Mouse (Mus musculus) intestine, postnatal 0 days (tissue): Measurements from ENCODE around the gene Strn. TPM values are rescaled to one million over a fixed set of nuclear protein-coding genes. Genes with fewer than 3 reads are reported as not detected.

Source experiments
- ATAC-seq: fragments of 200-750 bp; cut with Nextera tagmentation; 2 replicates; pipeline ENCODE4 v1.8.0; 2017; ENCODE audit warnings: mild to moderate bottlenecking, moderate TSS enrichment, moderate library complexity
- H3K27ac ChIP-seq: fragments of 300-500 bp; sonication (generic); 2 replicates; pipeline ENCODE4 v1.5.1; 2014; ENCODE audit warnings: mild to moderate bottlenecking, low read depth, low read length, moderate library complexity
- H3K27me3 ChIP-seq: fragments of 300-500 bp; sonication (generic); replicated peaks from 2 replicates; pipeline ENCODE4 v1.6.1; 2014; ENCODE audit warnings: low read length, mixed read lengths; ENCODE audit not compliant: control insufficient read depth, insufficient read depth
- H3K36me3 ChIP-seq: fragments of 300-500 bp; sonication (generic); 2 replicates; pipeline ENCODE4 v1.6.1; 2014; ENCODE audit warnings: mild to moderate bottlenecking, moderate library complexity; ENCODE audit not compliant: control insufficient read depth, insufficient read depth
- H3K4me1 ChIP-seq: fragments of 300-500 bp; sonication (generic); replicated peaks from 2 replicates; pipeline ENCODE4 v1.6.1; 2014; ENCODE audit warnings: antibody characterized with exemption, low read length, mixed read lengths; ENCODE audit not compliant: control insufficient read depth, insufficient read depth
- H3K4me2 ChIP-seq: fragments of 300-500 bp; sonication (generic); replicated peaks from 2 replicates; pipeline ENCODE4 v1.6.1; 2014; ENCODE audit warnings: low read depth, mild to moderate bottlenecking, moderate library complexity
- H3K4me3 ChIP-seq: fragments of 300-500 bp; sonication (generic); 2 replicates; pipeline ENCODE4 v1.5.1; 2014; ENCODE audit warnings: low read depth, low read length
- H3K9ac ChIP-seq: fragments of 300-500 bp; sonication (generic); 2 replicates; pipeline ENCODE4 v1.6.1; 2014; ENCODE audit warnings: mild to moderate bottlenecking, low read depth, low read length
- H3K9me3 ChIP-seq: fragments of 300-500 bp; sonication (generic); 2 replicates; pipeline ENCODE4 v1.6.1; 2016; ENCODE audit warnings: mixed run types; ENCODE audit not compliant: control insufficient read depth
- CTCF ChIP-seq: sonication (generic); IDR thresholded peaks from 2 replicates; pipeline ENCODE4 v1.5.1; 2016; ENCODE audit warnings: low read depth, mild to moderate bottlenecking, control low read depth, antibody characterized with exemption, moderate library complexity
- WGBS: fragments of 180-500 bp; shearing (Covaris S2); extraction: QIAGEN DNeasy Blood & Tissue Kit; methylation state at CpG from one replicate; pipeline ENCODE4 v1.1.7; 2014; 5-methylcytosine and 5-hydroxymethylcytosine counted together
- polyA plus RNA-seq: library from polyadenylated mRNA; unstranded; fragments of >200 nt; fragmentation: Nextera tagmentation; extraction: Ambion mirVana; gene quantifications from 2 replicates; pipeline ENCODE4 v1.2.1, GENCODE M21; 2015

The Strn gene
- polyA plus RNA-seq, 1 experiment from 2014 or later, result 3.8 TPM

- Histone ChIP-seq H3K4me1 (no peaks in the 10 kb centered on the region), H3K9ac (no peak overlapping the region), H3K9me3 (no peaks in the 10 kb centered on the region), H3K4me3 (no peak overlapping the region), H3K27ac (no peak overlapping the region), H3K36me3 (no peaks in the 10 kb centered on the region), H3K4me2 (no peak overlapping the region), H3K27me3 (no peaks in the 10 kb centered on the region)
- TF ChIP-seq CTCF, result peak; percentile 88
- ATAC-seq, result no peak
- WGBS, result 76% methylated on average over 6 of the region's 6 CpGs
Measured at GRCm38 (mm10) chr17:78604431-78604830, 132.6 kb downstream of the Strn start.

GRCm38 (mm10) chr17:78603872-78604271 is 133.1 kb downstream of the Strn start:
- 26% methylated on average over 8 of the region's 8 CpGs for WGBS
- H3K27ac ChIP-seq, result no peak overlapping the region
- ATAC-seq, result no peak
- H3K4me3 ChIP-seq, result no peak overlapping the region
- TF ChIP-seq CTCF, result peak; percentile 96
- no peaks in the 10 kb centered on the region for H3K4me1 ChIP-seq
- H3K27me3 ChIP-seq, result no peaks in the 10 kb centered on the region
- no peak overlapping the region for H3K9ac ChIP-seq
- no peaks in the 10 kb centered on the region for H3K9me3 ChIP-seq
- no peak overlapping the region for H3K4me2 ChIP-seq
- no peaks in the 10 kb centered on the region for H3K36me3 ChIP-seq

- no peak overlapping the region for H3K4me2 ChIP-seq
- no peaks in the 10 kb centered on the region for H3K4me1 ChIP-seq
- no peak overlapping the region for H3K4me3 ChIP-seq
- no peak for ATAC-seq
- no peak overlapping the region for H3K9ac ChIP-seq
- WGBS, result 84% methylated on average over 14 of the region's 14 CpGs
- TF ChIP-seq CTCF, result no peak
- H3K27me3 ChIP-seq, result no peaks in the 10 kb centered on the region
- no peak overlapping the region for H3K27ac ChIP-seq
- H3K9me3 ChIP-seq, result no peaks in the 10 kb centered on the region
- no peaks in the 10 kb centered on the region for H3K36me3 ChIP-seq
Measured at GRCm38 (mm10) chr17:78602316-78602715, 134.7 kb downstream of the Strn start.

GRCm38 (mm10) chr17:78601601-78602000 is 135.4 kb downstream of the Strn start:
- Histone ChIP-seq H3K36me3 (no peaks in the 10 kb centered on the region), H3K4me3 (no peak overlapping the region), H3K27me3 (no peaks in the 10 kb centered on the region), H3K4me1 (no peaks in the 10 kb centered on the region), H3K9me3 (no peaks in the 10 kb centered on the region), H3K4me2 (no peak overlapping the region), H3K9ac (no peak overlapping the region), H3K27ac (no peak overlapping the region)
- no peak for TF ChIP-seq CTCF
- 80% methylated on average over 12 of the region's 12 CpGs for WGBS
- no peak for ATAC-seq

GRCm38 (mm10) chr17:78601042-78601441 is 136.0 kb downstream of the Strn start:
- Histone ChIP-seq H3K9ac (no peak overlapping the region), H3K27ac (no peak overlapping the region), H3K4me2 (no peak overlapping the region), H3K27me3 (no peaks in the 10 kb centered on the region), H3K4me1 (no peaks in the 10 kb centered on the region), H3K4me3 (no peak overlapping the region), H3K36me3 (no peaks in the 10 kb centered on the region), H3K9me3 (no peaks in the 10 kb centered on the region)
- ATAC-seq, result no peak
- WGBS, result 50% methylated on average over 6 of the region's 6 CpGs
- TF ChIP-seq CTCF, result no peak

Other genes starting within 250 kb of the Strn start
- 0.93 and 1.0 TPM in 2 replicates for gene Vit, start 229.1 kb downstream of the Strn start, polyA plus RNA-seq
- 6.8 and 7.0 TPM in 2 replicates for gene Heatr5b, start 98.2 kb upstream of the Strn start, polyA plus RNA-seq
- 64.7 and 65.1 TPM in 2 replicates for gene Gpatch11, start 98.4 kb upstream of the Strn start, polyA plus RNA-seq
- 23.4 and 25.1 TPM in 2 replicates for gene Eif2ak2, start 145.4 kb upstream of the Strn start, polyA plus RNA-seq
- 0.25 TPM in 2 replicates for gene Sult6b1, start 169.8 kb upstream of the Strn start, polyA plus RNA-seq
- 113 and 114 TPM in 2 replicates for gene Cebpzos, start 179.3 kb upstream of the Strn start, polyA plus RNA-seq
- gene Cebpz, start 199.9 kb upstream of the Strn start, polyA plus RNA-seq, result 30.8 and 36.0 TPM in 2 replicates
- gene Ndufaf7, start 199.9 kb upstream of the Strn start, polyA plus RNA-seq, result 24.1 and 29.7 TPM in 2 replicates